Mouse (Mus musculus): ENCODE measurements around the gene Kcp.

DNA sequence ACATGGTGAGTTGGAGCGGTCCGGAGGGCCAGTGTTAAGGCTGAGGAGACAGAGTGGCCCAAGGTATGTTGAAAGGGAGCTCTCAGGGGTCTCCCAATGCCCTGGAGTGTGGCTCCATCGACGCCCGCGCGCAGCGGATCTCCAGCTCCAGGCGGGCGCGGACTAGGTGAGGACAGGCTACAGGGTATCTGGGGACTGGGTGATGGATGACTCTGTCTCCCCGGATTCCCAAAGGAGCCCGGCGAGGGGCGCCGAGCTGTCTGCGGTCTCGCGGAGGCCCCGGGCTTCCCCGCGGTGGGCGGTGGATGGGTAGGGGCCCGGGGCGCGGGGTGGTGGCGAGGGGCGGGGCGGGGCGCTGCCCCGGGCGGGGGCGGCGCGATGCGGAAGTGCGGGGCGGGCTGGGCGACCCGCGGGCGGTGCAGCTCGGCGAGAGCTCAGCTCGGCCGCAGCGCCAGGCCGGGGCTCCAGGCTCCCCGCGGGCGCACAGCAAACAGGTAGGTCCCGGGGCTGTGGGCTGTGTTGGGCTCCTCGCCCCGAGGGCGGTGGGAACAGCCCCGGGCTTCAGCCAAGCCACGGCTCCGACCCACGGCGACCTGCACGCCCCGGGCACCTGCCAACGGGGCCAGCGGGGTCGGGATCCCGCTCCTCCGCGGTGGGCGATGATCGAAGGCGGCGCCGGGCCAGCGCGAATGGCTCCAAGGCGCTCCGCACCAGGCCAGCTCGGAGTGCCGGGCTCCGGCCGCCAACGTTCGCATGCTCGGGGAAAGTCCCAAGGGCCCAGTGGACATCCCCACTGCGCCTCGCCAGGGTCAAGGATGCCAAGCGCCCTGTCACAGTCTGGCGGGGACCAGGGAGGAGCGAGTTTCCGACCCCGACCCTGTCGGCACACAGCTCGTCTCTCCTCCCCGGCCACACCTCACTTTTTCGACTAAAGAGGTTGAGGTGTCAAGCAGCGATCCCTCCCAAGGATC is 18.8 kb upstream of the Kcp start, which contains the start of gene Irf5:
- no peak for TF ChIP-seq SMC3 (IDR thresholded peaks at IDR 0.05; ENCODE audit: low read depth, low read length)
- no peak for TF ChIP-seq CTCF (conservative IDR thresholded peaks at IDR 0.05 in 1 of 2, IDR thresholded peaks at IDR 0.05 in 1 of 2; ENCODE audit: low read depth in 2 of 2, low read length in 2 of 2)
- TF ChIP-seq HCFC1 (IDR thresholded peaks at IDR 0.05; ENCODE audit: low read depth, low read length) = peak; percentile 21
- TF ChIP-seq GABPA (IDR thresholded peaks at IDR 0.05; ENCODE audit: insufficient replicate concordance, low read depth, low read length) = no peak
- TF ChIP-seq POLR2A (IDR thresholded peaks at IDR 0.05; ENCODE audit: low read depth, low read length) = peak; percentile 85
- no peak for TF ChIP-seq KAT2A (IDR thresholded peaks at IDR 0.05; ENCODE audit: insufficient replicate concordance, low read length)
- no peak; the same call in 1 of the 2 replicates for TF ChIP-seq EP300 (IDR thresholded peaks at IDR 0.05; ENCODE audit: low read length)
- peak; percentile 27 for TF ChIP-seq MAX (IDR thresholded peaks at IDR 0.05; ENCODE audit: low read length)
- TF ChIP-seq UBTF (IDR thresholded peaks at IDR 0.05; ENCODE audit: low read depth, low read length) = peak; percentile 94
- peak; percentile 80 for TF ChIP-seq ELF1 (IDR thresholded peaks at IDR 0.05; ENCODE audit: low read depth, low read length)

Measured in CH12.LX (cell line).